Mouse (Mus musculus) left cerebral cortex, adult 9 months (tissue): ENCODE results near the gene Olfr339.
"Not testable (repeated sequence)": the region's sequence is repeated elsewhere in the genome, so short reads cannot be mapped to it uniquely, and the experiment has no call there.

ENCODE experiments used
- DNase-seq, 2 experiments: peaks; one replicate each; pipeline ENCODE4 v3.0.0; 2022; ENCODE audit warnings: low spot score in 2 of 2

The Olfr339 gene

DNA sequence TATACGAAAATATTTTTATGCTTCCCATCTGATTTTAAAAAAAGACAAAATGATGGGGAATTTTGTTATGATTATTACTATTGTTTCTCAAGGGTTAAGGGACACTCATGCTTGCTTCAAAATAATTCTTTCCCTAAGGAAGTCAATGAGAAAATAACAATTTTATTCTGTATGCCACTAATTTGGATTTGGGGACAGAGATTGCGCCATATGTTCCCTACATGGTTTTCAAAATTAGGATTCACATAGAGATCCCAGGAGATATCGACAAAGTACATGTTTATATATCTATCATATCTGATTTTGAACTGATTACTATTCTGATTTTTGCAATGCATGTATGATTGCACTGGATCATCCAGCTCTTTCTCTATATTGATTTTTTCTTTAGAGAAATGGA, at the start of gene Olfr339:
TSS of gene Olfr339 (plus strand) at position 301 of the 400 bp plus-strand sequence.
- no peak for DNase-seq

GRCm38 (mm10) chr2:36373219-36373618, 45.5 kb upstream of the Olfr339 start, which contains the start of gene Olfr338:
Gene Olfr338, plus strand, starts transcription at chr2:36373519.
- no peak for DNase-seq

- DNase-seq = not testable (repeated sequence)
These were observed 3.6 kb upstream of the Olfr339 start for GRCm38 (mm10) chr2:36415174-36415573.

DNA sequence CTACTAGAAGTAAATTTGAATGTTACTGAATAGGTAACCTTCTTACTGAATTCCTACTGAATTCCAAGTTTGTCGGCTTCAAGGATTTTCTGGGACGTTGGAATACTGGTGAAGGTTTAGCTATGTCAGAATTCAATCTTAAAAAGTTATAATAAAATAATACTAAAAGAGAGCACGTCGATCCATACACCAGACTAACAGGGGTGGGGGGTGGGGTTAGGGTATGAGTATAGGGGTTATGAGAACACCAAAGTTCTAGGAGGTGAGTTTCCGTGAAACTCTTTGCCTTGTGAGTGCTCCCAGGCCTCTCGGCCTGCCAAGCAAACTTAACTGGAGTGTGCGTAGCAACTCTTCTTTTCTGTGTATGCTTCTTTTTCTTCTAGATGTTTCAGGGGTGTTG, 3.2 kb upstream of the Olfr339 start:
- not testable (repeated sequence) for DNase-seq

- DNase-seq = no peak
These were observed 33.5 kb downstream of the Olfr339 start, which contains the start of gene Olfr340 for GRCm38 (mm10) chr2:36452287-36452686. Gene Olfr340, plus strand, starts transcription at chr2:36452587.

DNA sequence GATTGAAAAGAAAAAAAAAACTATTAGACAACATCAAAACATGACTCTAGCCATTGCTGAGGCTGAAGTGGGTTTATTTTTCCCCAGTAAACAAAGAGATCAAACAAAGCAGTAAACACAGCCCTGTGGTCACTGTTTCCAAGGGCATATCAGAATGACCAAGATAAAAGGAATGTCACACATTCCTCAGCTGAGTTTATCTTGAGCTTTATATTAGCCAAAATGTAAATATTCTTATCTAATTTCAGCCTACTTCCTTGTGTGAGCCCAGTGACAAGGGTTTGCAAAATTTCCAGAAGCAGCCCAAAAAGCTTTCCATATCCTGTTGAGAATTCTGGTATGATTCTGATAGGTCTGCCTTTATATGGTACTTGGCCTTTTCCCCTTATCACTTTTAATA, 54.9 kb downstream of the Olfr339 start:
- no peak for DNase-seq
